Mouse (Mus musculus) embryonic fibroblast, embryonic 13.5 days (primary cell): ENCODE measurements around the gene Gjc1.
A peak's percentile ranks its signal among the peaks of the same experiment; 100 is the strongest.

Experiments used
- CTCF ChIP-seq: IDR thresholded peaks from 2 replicates; pipeline ENCODE4 v1.5.1; 2011; ENCODE audit warnings: mild to moderate bottlenecking, control low read depth, low read length, moderate library complexity, borderline replicate concordance; ENCODE audit not compliant: insufficient read depth
- POLR2A ChIP-seq: IDR thresholded peaks from 2 replicates; pipeline ENCODE4 v1.6.1; 2011; ENCODE audit warnings: low read depth, mild to moderate bottlenecking, control low read depth, low read length, moderate library complexity

- TF ChIP-seq CTCF, result peak; percentile 93
- no peak for TF ChIP-seq POLR2A
These were observed 41.9 kb downstream of the Gjc1 start for GRCm38 (mm10) chr11:102777598-102777997.
